Mouse (Mus musculus) CH12.LX (cell line): ENCODE results near the gene Nelfb. TPM values are rescaled to one million over a fixed set of nuclear protein-coding genes. Genes with fewer than 3 reads are reported as not detected.
A peak's percentile ranks its signal among the peaks of the same experiment; 100 is the strongest.

Experiments used
- DNase-seq: peaks from one replicate; pipeline ENCODE4 v3.0.0-alpha.2; 2013; ENCODE audit errors: extremely low read depth
- H3K27ac ChIP-seq: 2 replicates; pipeline ENCODE4 v1.5.1; 2012; ENCODE audit warnings: low read depth, mild to moderate bottlenecking, control low read depth, moderate library complexity; ENCODE audit not compliant: insufficient read depth
- H3K27me3 ChIP-seq: replicated peaks from 2 replicates; pipeline ENCODE3; 2012; ENCODE audit warnings: inconsistent platforms
- H3K36me3 ChIP-seq, 2 experiments: replicated peaks in 1 of 2; 2 replicates each; pipeline versions ENCODE3 to v1.6.1; 2012; ENCODE audit warnings: inconsistent platforms in 1 of 2, low read length in 1 of 2, mild to moderate bottlenecking in 1 of 2, mixed read lengths in 1 of 2, moderate library complexity in 1 of 2; ENCODE audit not compliant: control insufficient read depth in 1 of 2, insufficient read depth in 1 of 2
- H3K4me1 ChIP-seq, 2 experiments: 2 replicates each; pipeline ENCODE4 v1.6.1; 2012; ENCODE audit warnings: inconsistent platforms in 1 of 2, moderate library complexity in 1 of 2; ENCODE audit not compliant: insufficient read depth in 2 of 2, control insufficient read depth in 1 of 2
- H3K4me2 ChIP-seq: 2 replicates; pipeline ENCODE4 v1.6.1; 2012; ENCODE audit warnings: low read depth, mild to moderate bottlenecking, control low read depth; ENCODE audit not compliant: poor library complexity, insufficient read depth, severe bottlenecking
- H3K4me3 ChIP-seq, 3 experiments: fragments of 150-350 bp in 1 of 3; sonication (generic) in 1 of 3; replicated peaks in 1 of 3; 2 replicates each; pipeline versions ENCODE3 to v1.5.1; 2011 to 2012; ENCODE audit warnings: low read depth in 2 of 3, low read length in 2 of 3, mild to moderate bottlenecking in 2 of 3, moderate library complexity in 2 of 3, control low read depth in 1 of 3, improper control_type of control experiment in 1 of 3, inconsistent platforms in 1 of 3, mixed read lengths in 1 of 3; ENCODE audit not compliant: poor library complexity in 1 of 3
- H3K79me2 ChIP-seq: replicated peaks from 2 replicates; pipeline ENCODE4 v1.6.1; 2012; ENCODE audit warnings: mild to moderate bottlenecking, moderate library complexity; ENCODE audit not compliant: control insufficient read depth, poor library complexity, insufficient read depth, severe bottlenecking; ENCODE audit errors: extremely low read depth
- H3K9ac ChIP-seq: 2 replicates; pipeline ENCODE4 v1.6.1; 2012; ENCODE audit warnings: low read depth, mild to moderate bottlenecking, control low read depth, moderate library complexity; ENCODE audit not compliant: insufficient read depth
- H3K9me3 ChIP-seq: replicated peaks from 2 replicates; pipeline ENCODE3; 2012; ENCODE audit warnings: low read length, inconsistent platforms, mixed read lengths
- BHLHE40 ChIP-seq: IDR thresholded peaks from 2 replicates; pipeline ENCODE4 v1.6.1; 2011; ENCODE audit warnings: mild to moderate bottlenecking, low read depth, low read length, improper control_type of control experiment
- CHD1 ChIP-seq: IDR thresholded peaks from 2 replicates; pipeline ENCODE4 v1.6.1; 2012; ENCODE audit warnings: low read depth, low read length, improper control_type of control experiment, inconsistent platforms
- CHD2 ChIP-seq: IDR thresholded peaks from 2 replicates; pipeline ENCODE4 v1.6.1; 2011; ENCODE audit warnings: low read length, improper control_type of control experiment
- CTCF ChIP-seq, 2 experiments: IDR thresholded peaks in 1 of 2; conservative IDR thresholded peaks in 1 of 2; 2 replicates each; pipeline ENCODE4 v1.5.1; 2011 to 2012; ENCODE audit warnings: low read depth in 2 of 2, low read length in 2 of 2, improper control_type of control experiment in 1 of 2, inconsistent platforms in 1 of 2, mild to moderate bottlenecking in 1 of 2, moderate library complexity in 1 of 2
- EP300 ChIP-seq: IDR thresholded peaks from 2 replicates; pipeline ENCODE4 v1.6.1; 2011; ENCODE audit warnings: low read length, improper control_type of control experiment
- ETS1 ChIP-seq: conservative IDR thresholded peaks from 2 replicates; pipeline ENCODE4 v1.6.1; 2012; ENCODE audit warnings: low read depth, mild to moderate bottlenecking, inconsistent platforms, low read length, improper control_type of control experiment, moderate library complexity
- GABPA ChIP-seq: IDR thresholded peaks from 2 replicates; pipeline ENCODE4 v1.6.1; 2012; ENCODE audit warnings: low read depth, low read length, improper control_type of control experiment, inconsistent platforms; ENCODE audit not compliant: insufficient replicate concordance
- HCFC1 ChIP-seq: IDR thresholded peaks from 2 replicates; pipeline ENCODE4 v1.6.1; 2012; ENCODE audit warnings: low read depth, mild to moderate bottlenecking, inconsistent platforms, low read length, improper control_type of control experiment
- IRF4 ChIP-seq: IDR thresholded peaks from 2 replicates; pipeline ENCODE4 v1.6.1; 2014; ENCODE audit warnings: low read depth, mild to moderate bottlenecking, inconsistent platforms, low read length, improper control_type of control experiment
- JUN ChIP-seq: IDR thresholded peaks from 2 replicates; pipeline ENCODE4 v1.6.1; 2011; ENCODE audit warnings: low read depth, mild to moderate bottlenecking, low read length, improper control_type of control experiment, moderate library complexity; ENCODE audit not compliant: insufficient read depth
- JUND ChIP-seq: conservative IDR thresholded peaks from 2 replicates; pipeline ENCODE4 v1.6.1; 2011; ENCODE audit warnings: low read depth, low read length, improper control_type of control experiment
- MAX ChIP-seq: IDR thresholded peaks from 2 replicates; pipeline ENCODE4 v1.6.1; 2011; ENCODE audit warnings: low read length, improper control_type of control experiment
- MXI1 ChIP-seq: IDR thresholded peaks from 2 replicates; pipeline ENCODE4 v1.6.1; 2011; ENCODE audit warnings: mild to moderate bottlenecking, low read depth, low read length, improper control_type of control experiment
- NELFE ChIP-seq: IDR thresholded peaks from 2 replicates; pipeline ENCODE4 v1.6.1; 2011; ENCODE audit warnings: low read depth, low read length, improper control_type of control experiment
- NRF1 ChIP-seq: IDR thresholded peaks from 2 replicates; pipeline ENCODE4 v1.6.1; 2014; ENCODE audit warnings: low read depth, mild to moderate bottlenecking, inconsistent platforms, low read length, improper control_type of control experiment, moderate library complexity
- PAX5 ChIP-seq: IDR thresholded peaks from 2 replicates; pipeline ENCODE4 v1.6.1; 2012; ENCODE audit warnings: low read length, inconsistent platforms, mixed read lengths
- POLR2A ChIP-seq: IDR thresholded peaks from 2 replicates; pipeline ENCODE4 v1.6.1; 2011; ENCODE audit warnings: low read depth, mild to moderate bottlenecking, improper control_type of control experiment, low read length
- POLR2AphosphoS2 ChIP-seq: IDR thresholded peaks from 2 replicates; pipeline ENCODE4 v1.6.1; 2011; ENCODE audit warnings: low read depth, low read length, improper control_type of control experiment
- TBP ChIP-seq: conservative IDR thresholded peaks from 2 replicates; pipeline ENCODE4 v1.6.1; 2011; ENCODE audit warnings: low read depth, low read length, improper control_type of control experiment
- TCF12 ChIP-seq: IDR thresholded peaks from 2 replicates; pipeline ENCODE4 v1.6.1; 2014; ENCODE audit warnings: low read depth, mild to moderate bottlenecking, inconsistent platforms, low read length, improper control_type of control experiment
- UBTF ChIP-seq: IDR thresholded peaks from 2 replicates; pipeline ENCODE4 v1.6.1; 2012; ENCODE audit warnings: low read depth, mild to moderate bottlenecking, inconsistent platforms, low read length, improper control_type of control experiment, moderate library complexity
- USF2 ChIP-seq: conservative IDR thresholded peaks from 2 replicates; pipeline ENCODE4 v1.6.1; 2011; ENCODE audit warnings: low read depth, low read length, improper control_type of control experiment
- ZC3H11A ChIP-seq: IDR thresholded peaks from 2 replicates; pipeline ENCODE4 v1.6.1; 2012; ENCODE audit warnings: low read depth, mild to moderate bottlenecking, inconsistent platforms, low read length, improper control_type of control experiment
- ZKSCAN1 ChIP-seq: IDR thresholded peaks from 2 replicates; pipeline ENCODE4 v1.6.1; 2012; ENCODE audit warnings: low read depth, inconsistent platforms, low read length, improper control_type of control experiment, borderline replicate concordance
- ZMIZ1 ChIP-seq: IDR thresholded peaks from 2 replicates; pipeline ENCODE4 v1.6.1; 2012; ENCODE audit warnings: low read depth, mild to moderate bottlenecking, inconsistent platforms, low read length, improper control_type of control experiment
- dilution Hi-C: fragments of 300-500 bp; cut with MboI; formaldehyde crosslinking; loops from 2 replicates; pipeline ENCODE4 v1.14.3; 2020; ENCODE audit warnings: low sequenced_read_pairs; ENCODE audit not compliant: extremely low pct_unique_long_range_greater_than_20kb, extremely low pct_ligation_motif_present
- in situ Hi-C: fragments of 300-500 bp; cut with MboI; formaldehyde crosslinking; loops from 3 replicates; pipeline ENCODE4 v1.14.3; 2019; ENCODE audit warnings: low sequenced_read_pairs, low pct_ligation_motif_present, low pct_unique_long_range_greater_than_20kb, mixed read lengths
- polyA plus RNA-seq: library from polyadenylated mRNA; unstranded; fragments of >175 nt; gene quantifications from 2 replicates; pipeline ENCODE4 v1.2.1, GENCODE M21; 2012; ENCODE audit warnings: low read depth; ENCODE audit not compliant: insufficient read length
- total RNA-seq, 2 experiments: library from RNA; depleted of rRNA; stranded (reverse); fragments of 300-350 nt in 1 of 2; fragments of >200 nt in 1 of 2; gene quantifications; 2 replicates each; pipeline ENCODE4 v1.2.3; 2012 to 2014

The Nelfb gene
- total and polyA plus RNA-seq, 3 experiments = 53.6 to 58.0 (median 57.0) TPM

GRCm38 (mm10) chr2:25221331-25221772 lies 10.1 kb upstream of the Nelfb start:
- H3K27me3 ChIP-seq = no peaks in the 10 kb centered on the region
- no peaks in the 10 kb centered on the region for H3K9me3 ChIP-seq
- no peak overlapping the region for H3K4me2 ChIP-seq
- dilution Hi-C loops (no loop called here), in situ Hi-C loops (no loop called here)
- H3K9ac ChIP-seq = no peak overlapping the region
- DNase-seq = no peak
- TF ChIP-seq MAX (no peak), POLR2AphosphoS2 (peak; percentile 97), ZC3H11A (no peak), ETS1 (no peak), POLR2A (peak; percentile 47; the same call in 1 of the 2 replicates), TCF12 (no peak), ZMIZ1 (peak; percentile 68), CHD1 (no peak), CHD2 (peak; percentile 65; the same call in 1 of the 2 replicates)
- H3K27ac ChIP-seq = no peak overlapping the region
- no peak overlapping the region for H3K4me3 ChIP-seq
- peaks cover 22 to 26% of the 10 kb centered on the region in 2 experiments for H3K36me3 ChIP-seq
- H3K79me2 ChIP-seq = peaks cover 9% of the 10 kb centered on the region
- peaks cover 9 to 18% of the 10 kb centered on the region in 2 experiments; a peak in 3 of 4 replicates for H3K4me1 ChIP-seq

GRCm38 (mm10) chr2:25218445-25218844 lies 7.2 kb upstream of the Nelfb start, which contains the start of gene Fam166a:
Gene Fam166a, plus strand, starts transcription at chr2:25218745.
- H3K4me1 ChIP-seq = peaks cover 11 to 13% of the 10 kb centered on the region in 2 experiments; a peak in 3 of 4 replicates
- no peak for TF ChIP-seq JUN
- no peak for TF ChIP-seq NELFE
- TF ChIP-seq CTCF (conservative IDR thresholded peaks at IDR 0.05 in 1 of 2, IDR thresholded peaks at IDR 0.05 in 1 of 2; ENCODE audit: low read depth in 2 of 2, low read length in 2 of 2) = no peak
- TF ChIP-seq USF2 = no peak
- TF ChIP-seq ZC3H11A = no peak
- no peak for TF ChIP-seq ZKSCAN1
- no peak for TF ChIP-seq CHD1
- TF ChIP-seq TBP = no peak
- no peak for TF ChIP-seq ETS1
- no peak for TF ChIP-seq NRF1
- TF ChIP-seq TCF12 = no peak
- TF ChIP-seq UBTF = no peak
- TF ChIP-seq HCFC1 = no peak
- TF ChIP-seq IRF4 = no peak
- TF ChIP-seq GABPA = no peak
- no peak for TF ChIP-seq MXI1
- no peak for TF ChIP-seq JUND
- TF ChIP-seq EP300 = no peak
- TF ChIP-seq BHLHE40 = no peak
- no peak for TF ChIP-seq PAX5
- in situ Hi-C loops = no loop called here
- no peak within 1 kb of the TSS for H3K9ac ChIP-seq
- H3K79me2 ChIP-seq = peaks cover 5% of the 10 kb centered on the region
- no peak for DNase-seq
- H3K4me3 ChIP-seq = no peak within 1 kb of the TSS
- H3K9me3 ChIP-seq = no peaks in the 10 kb centered on the region
- dilution Hi-C loops = no loop called here
- peaks cover 17 to 21% of the 10 kb centered on the region in 2 experiments for H3K36me3 ChIP-seq
- peaks cover 4% of the 10 kb centered on the region for H3K27me3 ChIP-seq
- H3K4me2 ChIP-seq = no peak within 1 kb of the TSS
- no peak within 1 kb of the TSS for H3K27ac ChIP-seq
